Mouse (Mus musculus): ENCODE results near the gene Serpine1.

- TF ChIP-seq GATA1 (IDR thresholded peaks at IDR 0.05; ENCODE audit: low read length) (no peak), TAL1 (IDR thresholded peaks at IDR 0.05; ENCODE audit: low read length) (no peak)
These were observed 46.8 kb upstream of the Serpine1 start for GRCm38 (mm10) chr5:137118878-137119277.

Data from erythroblast, embryonic 14.5 days (primary cell).